Mouse (Mus musculus) kidney, postnatal 25 days (tissue): ENCODE data around the gene Olfr898.

Source experiments
- DNase-seq, 2 experiments: peaks; one replicate each; pipeline ENCODE4 v3.0.0; 2021; ENCODE audit warnings: mixed read lengths in 2 of 2

The Olfr898 gene

GRCm38 (mm10) chr9:38348111-38348510 lies at the start of gene Olfr898:
Olfr898 (plus strand) TSS chr9:38348411.
- no peak for DNase-seq

- no peak for DNase-seq
These were observed 19.5 kb upstream of the Olfr898 start, which contains the start of gene Olfr25 for GRCm38 (mm10) chr9:38328760-38329159. Olfr25 (plus strand) TSS chr9:38329060.

GRCm38 (mm10) chr9:38366596-38366995 lies 18.4 kb downstream of the Olfr898 start, which contains the start of gene Olfr250:
Olfr250 (plus strand) TSS chr9:38366896.
- no peak for DNase-seq

- no peak for DNase-seq
These were observed 28.6 kb downstream of the Olfr898 start, which contains the start of gene Olfr251 for GRCm38 (mm10) chr9:38376786-38377185. Olfr251 (plus strand) TSS chr9:38377086.

- no peak for DNase-seq
These were observed 53.2 kb downstream of the Olfr898 start, which contains the start of gene Olfr147 for GRCm38 (mm10) chr9:38401398-38401797. Olfr147 (plus strand) TSS chr9:38401698.
